Mouse (Mus musculus) lung, postnatal 10 days (tissue): Measurements from ENCODE around the gene Naaladl2.

Source experiments
- DNase-seq: peaks from one replicate; pipeline ENCODE4 v3.0.0; 2021

The Naaladl2 gene

DNA sequence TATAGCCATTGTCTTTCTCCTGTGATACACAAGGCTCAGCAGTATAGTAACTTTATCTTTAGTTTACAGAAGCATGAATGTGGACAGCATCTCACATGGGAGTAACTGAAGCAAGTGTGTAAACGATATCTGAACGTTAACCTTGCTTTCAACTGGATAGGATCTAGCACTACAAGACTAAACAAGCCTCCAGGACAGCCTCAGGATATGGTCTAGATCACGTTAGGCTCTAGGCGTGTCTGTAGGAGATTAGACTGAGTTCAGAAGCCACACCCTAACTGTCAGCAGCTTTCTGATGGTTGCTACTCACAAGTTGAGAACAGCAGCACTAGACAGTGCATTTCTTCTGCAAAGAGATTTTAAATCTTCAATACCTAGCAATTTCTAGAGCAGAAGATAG, 1216.0 kb downstream of the Naaladl2 start:
- DNase-seq = no peak

DNA sequence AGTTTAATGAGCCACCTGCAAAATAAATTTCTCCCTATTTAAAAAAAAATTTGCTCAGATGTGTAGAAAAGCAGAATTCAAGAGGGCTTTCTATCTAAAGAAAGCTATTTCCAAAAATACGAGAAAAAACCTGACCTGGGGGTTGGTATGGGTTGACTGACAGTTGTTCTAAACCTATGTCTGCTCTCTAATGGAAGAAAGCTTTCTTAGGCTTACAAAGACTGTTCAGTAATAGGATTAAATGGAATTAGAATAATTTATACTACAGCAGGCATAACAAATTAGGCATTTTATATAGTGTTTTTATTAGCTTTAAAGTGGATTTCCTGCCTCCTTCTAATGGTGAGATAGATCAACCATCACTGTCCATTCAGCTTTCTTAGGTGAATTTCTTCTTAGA, 1236.4 kb downstream of the Naaladl2 start:
- no peak for DNase-seq

GRCm38 (mm10) chr3:23865688-23866087, 1278.4 kb downstream of the Naaladl2 start:
- DNase-seq = no peak

GRCm38 (mm10) chr3:23857275-23857674, 1286.8 kb downstream of the Naaladl2 start:
- no peak for DNase-seq

DNA sequence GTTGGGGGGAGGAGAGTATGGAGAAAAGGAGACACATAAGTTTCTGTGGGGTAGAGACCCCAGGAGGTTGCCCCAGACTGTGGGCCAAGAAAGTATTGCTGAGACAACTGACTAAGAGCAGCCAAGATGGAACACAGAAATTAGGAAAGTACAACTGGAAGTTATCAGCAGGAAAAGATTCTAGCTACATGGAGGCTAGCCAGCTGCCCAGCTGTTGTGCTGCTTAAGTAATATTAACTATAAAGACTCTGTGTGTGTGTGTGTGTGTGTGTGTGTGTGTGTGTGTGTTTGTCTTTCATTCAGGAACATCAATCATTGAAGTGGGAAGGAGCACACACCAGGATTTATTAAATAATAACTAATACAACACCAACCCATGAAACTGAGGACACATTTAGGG, 1326.5 kb downstream of the Naaladl2 start:
- peak; percentile 26 for DNase-seq

DNA sequence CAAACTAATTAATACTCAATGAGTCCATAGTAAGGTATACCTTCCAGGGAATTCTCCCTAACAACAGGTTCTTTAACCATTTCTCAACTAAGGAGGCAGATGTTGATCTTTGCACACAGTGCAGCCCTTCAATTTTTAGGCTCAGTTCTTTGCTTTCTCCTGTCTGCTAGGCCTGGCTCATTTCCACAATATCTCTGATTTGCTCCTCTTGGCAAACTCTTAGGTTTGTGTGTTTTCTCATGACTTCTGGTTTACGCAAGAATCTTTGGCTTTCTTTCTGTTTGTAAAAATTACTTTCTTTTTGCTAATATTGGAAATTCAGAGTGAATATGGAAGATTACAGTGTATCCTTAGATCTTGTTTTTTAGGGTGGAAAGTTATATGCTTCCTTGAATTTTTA, 1385.3 kb downstream of the Naaladl2 start:
- DNase-seq = peak; percentile 3
